Mouse (Mus musculus): ENCODE measurements around the gene Plekho1.

GRCm38 (mm10) chr3:95999308-96000079 is 3.7 kb upstream of the Plekho1 start:
- TF ChIP-seq CTCF (IDR thresholded peaks at IDR 0.05; ENCODE audit: low read depth) (no peak), EP300 (IDR thresholded peaks at IDR 0.05; ENCODE audit: low read depth) (peak; percentile 79)

All from liver, embryonic 14.5 days (tissue).